Mouse (Mus musculus): ENCODE data around the gene Dtx2. TPM values are rescaled to one million over a fixed set of nuclear protein-coding genes. Genes with fewer than 3 reads are reported as not detected.
A peak's percentile ranks its signal among the peaks of the same experiment; 100 is the strongest.

Gene Dtx2
- polyA plus RNA-seq (2015; fragmentation: Nextera tagmentation; extraction: Ambion mirVana) = 31.0 and 34.8 TPM in 2 replicates

DNA sequence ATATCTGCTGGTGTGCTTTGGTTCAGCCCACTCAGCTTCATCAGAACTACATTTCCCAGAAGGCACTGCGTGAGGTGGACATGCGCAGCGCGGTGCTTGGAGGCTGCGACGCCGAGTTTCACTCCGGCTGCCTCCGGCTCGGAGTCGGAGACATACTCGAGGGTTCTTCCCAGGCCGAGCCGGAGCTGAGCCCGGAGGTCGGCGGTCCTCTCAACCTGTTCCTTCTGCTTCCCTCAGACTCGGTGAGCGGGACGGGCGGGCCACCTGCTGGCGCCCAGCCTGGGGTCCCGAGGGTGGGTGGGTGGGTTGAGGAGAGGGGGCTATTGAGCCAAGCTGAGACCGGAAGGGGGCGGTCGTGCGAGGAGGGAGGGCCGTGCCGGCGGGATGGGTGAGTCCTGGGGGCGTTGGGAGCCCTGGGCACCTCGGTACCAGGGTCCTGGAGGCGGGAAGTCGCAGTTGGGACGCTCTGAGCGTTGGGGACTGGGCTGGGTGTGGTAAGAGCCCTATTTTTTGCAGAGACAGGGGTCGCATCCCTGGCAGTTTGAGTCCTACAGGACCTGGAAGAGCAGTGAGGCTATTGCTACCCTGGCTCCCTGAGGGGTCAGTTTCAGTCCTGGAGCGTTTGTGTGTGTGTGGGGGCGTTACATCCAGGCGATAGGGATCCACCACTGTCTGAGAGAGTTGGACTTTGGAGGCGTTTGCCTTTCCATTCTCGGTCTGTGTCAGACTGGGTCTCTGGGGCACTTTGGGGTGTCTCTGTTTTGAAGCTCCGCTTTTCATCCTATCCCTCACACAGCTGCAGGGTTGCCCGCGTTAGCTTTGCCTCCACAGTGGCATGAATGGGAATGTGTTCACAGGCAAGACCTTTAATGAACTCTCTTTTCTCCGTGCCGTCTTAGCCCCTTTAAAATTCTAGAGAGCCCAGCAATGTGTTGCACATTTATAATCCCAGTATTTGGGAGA is at the start of gene Dtx2:
Dtx2 (plus strand) TSS at position 76 of the 963 bp plus-strand sequence.
- Histone ChIP-seq H3K9me3 (no peaks in the 10 kb centered on the region), H3K36me3 (peaks cover 37% of the 10 kb centered on the region), H3K4me3 (peak within 1 kb of the TSS; percentile 78), H3K27me3 (no peaks in the 10 kb centered on the region), H3K4me2 (peak within 1 kb of the TSS; percentile 82), H3K9ac (peak within 1 kb of the TSS; percentile 90), H3K4me1 (peaks cover 9% of the 10 kb centered on the region), H3K27ac (peak within 1 kb of the TSS; percentile 89)
- ATAC-seq (ENCODE audit: insufficient number of reproducible peaks, insufficient read depth, low FRiP score, low TSS enrichment, low read depth) = peak; percentile 89
- 1% methylated on average over 47 of the region's 47 CpGs for WGBS

GRCm38 (mm10) chr5:135945916-135946408 is 48.6 kb upstream of the Dtx2 start:
- peak; percentile 26; the same call in 1 of the 2 replicates for ATAC-seq (ENCODE audit: insufficient number of reproducible peaks, insufficient read depth, low FRiP score, low TSS enrichment, low read depth)
- 55% methylated on average over 10 of the region's 10 CpGs for WGBS
- Histone ChIP-seq H3K27me3 (no peaks in the 10 kb centered on the region), H3K9ac (peak overlapping the region; percentile 27; the same call in 1 of the 2 replicates), H3K9me3 (no peaks in the 10 kb centered on the region), H3K27ac (no peak overlapping the region), H3K4me1 (peaks cover 5% of the 10 kb centered on the region; the same call in 1 of the 2 replicates), H3K36me3 (no peaks in the 10 kb centered on the region), H3K4me2 (no peak overlapping the region), H3K4me3 (no peak overlapping the region)

DNA sequence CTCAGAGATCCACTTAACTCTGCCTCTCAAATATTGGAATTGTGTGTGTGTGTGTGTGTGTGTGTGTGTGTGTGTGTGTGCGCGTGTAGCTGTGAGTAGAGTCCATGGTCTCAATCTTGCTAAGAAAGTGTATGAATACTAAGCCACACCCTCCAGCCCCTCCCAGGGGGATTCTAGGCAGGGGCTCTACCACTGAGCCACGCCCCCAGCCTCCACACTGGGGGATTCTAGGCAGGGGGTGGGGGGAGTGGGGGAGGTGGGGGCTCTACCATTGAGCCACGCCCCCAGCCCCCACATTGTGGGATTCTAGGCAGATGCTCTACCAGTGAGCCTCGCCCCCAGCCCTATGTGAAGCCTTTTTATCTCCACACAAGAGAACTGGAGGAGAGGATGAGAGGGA is 48.0 kb upstream of the Dtx2 start:
- Histone ChIP-seq H3K27me3 (no peaks in the 10 kb centered on the region), H3K27ac (no peak overlapping the region), H3K9ac (no peak overlapping the region), H3K4me3 (no peak overlapping the region), H3K4me2 (no peak overlapping the region), H3K9me3 (no peaks in the 10 kb centered on the region), H3K4me1 (peaks cover 5% of the 10 kb centered on the region; the same call in 1 of the 2 replicates), H3K36me3 (no peaks in the 10 kb centered on the region)
- 71% methylated on average over 5 of the region's 5 CpGs for WGBS
- no peak for ATAC-seq (ENCODE audit: insufficient number of reproducible peaks, insufficient read depth, low FRiP score, low TSS enrichment, low read depth)

DNA sequence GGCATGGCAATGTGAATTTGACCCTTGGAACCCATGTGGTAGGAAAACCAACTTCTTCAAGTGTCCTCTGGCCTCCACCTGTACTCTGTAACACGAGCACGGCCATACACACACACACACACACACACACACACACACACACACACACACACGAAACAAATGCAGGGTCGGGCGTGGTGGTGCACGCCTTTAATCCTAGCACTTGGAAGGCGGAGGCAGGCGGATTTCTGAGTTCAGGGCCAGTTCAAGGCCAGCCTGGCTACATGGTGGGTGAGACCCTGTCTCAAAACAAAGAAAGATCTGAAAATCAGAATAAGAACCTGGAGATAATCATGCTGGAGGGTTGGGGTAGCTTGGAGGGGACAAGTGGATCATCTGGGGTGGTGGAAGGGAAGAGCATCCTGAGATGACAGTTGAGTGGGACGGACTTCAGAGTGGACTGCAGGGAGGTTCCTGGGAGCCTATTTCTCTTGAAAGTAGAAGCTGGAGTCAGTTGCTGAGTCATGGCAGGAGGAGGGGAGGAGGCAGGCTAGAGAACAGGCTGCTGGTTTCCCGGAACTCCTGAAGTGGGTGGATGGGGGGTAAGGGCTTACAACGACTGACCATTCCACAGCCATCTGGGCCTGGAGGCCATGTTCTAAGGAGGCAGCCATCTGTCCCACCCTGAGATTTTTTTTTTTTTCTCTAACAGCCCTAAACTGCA is 43.7 kb upstream of the Dtx2 start:
- WGBS = 81% methylated on average over 11 of the region's 11 CpGs
- Histone ChIP-seq H3K36me3 (no peaks in the 10 kb centered on the region), H3K27me3 (no peaks in the 10 kb centered on the region), H3K9ac (no peak overlapping the region), H3K4me3 (no peak overlapping the region), H3K9me3 (no peaks in the 10 kb centered on the region), H3K4me1 (peaks cover 5% of the 10 kb centered on the region; the same call in 1 of the 2 replicates), H3K4me2 (no peak overlapping the region), H3K27ac (no peak overlapping the region)
- no peak for ATAC-seq (ENCODE audit: insufficient number of reproducible peaks, insufficient read depth, low FRiP score, low TSS enrichment, low read depth)

- H3K27me3 ChIP-seq = no peaks in the 10 kb centered on the region
- H3K4me2 ChIP-seq = no peak overlapping the region
- WGBS = 94% methylated on average over 2 of the region's 2 CpGs
- no peak overlapping the region for H3K27ac ChIP-seq
- ATAC-seq (ENCODE audit: insufficient number of reproducible peaks, insufficient read depth, low FRiP score, low TSS enrichment, low read depth) = no peak
- H3K9me3 ChIP-seq = no peaks in the 10 kb centered on the region
- H3K9ac ChIP-seq = no peak overlapping the region
- H3K36me3 ChIP-seq = no peaks in the 10 kb centered on the region
- no peak overlapping the region for H3K4me3 ChIP-seq
- H3K4me1 ChIP-seq = 0 out of 2 replicates have a peak, but pooled peaks cover under 1% of the 10 kb centered on the region
These were observed 42.9 kb upstream of the Dtx2 start for GRCm38 (mm10) chr5:135951660-135952059.

DNA sequence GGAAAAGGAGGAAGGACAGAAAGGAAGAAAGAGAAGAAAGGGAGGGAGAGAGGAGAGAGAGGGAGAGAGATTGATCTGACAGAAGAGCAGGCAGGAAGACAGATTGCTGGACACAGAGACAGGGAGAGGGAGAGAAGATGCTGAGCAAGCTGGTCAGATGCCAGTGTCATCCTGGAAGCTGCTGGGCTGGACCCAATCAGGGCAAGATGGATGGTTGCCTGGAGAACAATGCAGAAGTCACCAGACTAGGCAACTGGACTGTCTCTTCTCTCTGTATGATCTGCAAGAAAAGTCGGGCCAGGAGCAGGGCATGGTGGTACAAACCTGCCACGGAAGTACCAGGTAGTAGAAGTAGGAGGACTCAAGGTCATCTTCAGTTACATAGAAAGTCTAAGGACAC is 41.8 kb upstream of the Dtx2 start:
- no peak overlapping the region for H3K4me2 ChIP-seq
- H3K4me1 ChIP-seq = peaks cover 4% of the 10 kb centered on the region; the same call in 1 of the 2 replicates
- H3K9me3 ChIP-seq = no peaks in the 10 kb centered on the region
- ATAC-seq (ENCODE audit: insufficient number of reproducible peaks, insufficient read depth, low FRiP score, low TSS enrichment, low read depth) = no peak
- WGBS = 96% methylated on average over 2 of the region's 2 CpGs
- H3K36me3 ChIP-seq = no peaks in the 10 kb centered on the region
- no peak overlapping the region for H3K4me3 ChIP-seq
- H3K27me3 ChIP-seq = no peaks in the 10 kb centered on the region
- no peak overlapping the region for H3K9ac ChIP-seq
- no peak overlapping the region for H3K27ac ChIP-seq

GRCm38 (mm10) chr5:135956300-135957206 is 38.0 kb upstream of the Dtx2 start:
- ATAC-seq (ENCODE audit: insufficient number of reproducible peaks, insufficient read depth, low FRiP score, low TSS enrichment, low read depth) = no peak
- Histone ChIP-seq H3K27ac (peak overlapping the region; percentile 83), H3K36me3 (no peaks in the 10 kb centered on the region), H3K4me1 (peaks cover 16% of the 10 kb centered on the region), H3K4me3 (no peak overlapping the region), H3K9me3 (no peaks in the 10 kb centered on the region), H3K4me2 (peak overlapping the region; percentile 48), H3K27me3 (no peaks in the 10 kb centered on the region), H3K9ac (no peak overlapping the region)
- 87% methylated on average over 9 of the region's 9 CpGs for WGBS

DNA sequence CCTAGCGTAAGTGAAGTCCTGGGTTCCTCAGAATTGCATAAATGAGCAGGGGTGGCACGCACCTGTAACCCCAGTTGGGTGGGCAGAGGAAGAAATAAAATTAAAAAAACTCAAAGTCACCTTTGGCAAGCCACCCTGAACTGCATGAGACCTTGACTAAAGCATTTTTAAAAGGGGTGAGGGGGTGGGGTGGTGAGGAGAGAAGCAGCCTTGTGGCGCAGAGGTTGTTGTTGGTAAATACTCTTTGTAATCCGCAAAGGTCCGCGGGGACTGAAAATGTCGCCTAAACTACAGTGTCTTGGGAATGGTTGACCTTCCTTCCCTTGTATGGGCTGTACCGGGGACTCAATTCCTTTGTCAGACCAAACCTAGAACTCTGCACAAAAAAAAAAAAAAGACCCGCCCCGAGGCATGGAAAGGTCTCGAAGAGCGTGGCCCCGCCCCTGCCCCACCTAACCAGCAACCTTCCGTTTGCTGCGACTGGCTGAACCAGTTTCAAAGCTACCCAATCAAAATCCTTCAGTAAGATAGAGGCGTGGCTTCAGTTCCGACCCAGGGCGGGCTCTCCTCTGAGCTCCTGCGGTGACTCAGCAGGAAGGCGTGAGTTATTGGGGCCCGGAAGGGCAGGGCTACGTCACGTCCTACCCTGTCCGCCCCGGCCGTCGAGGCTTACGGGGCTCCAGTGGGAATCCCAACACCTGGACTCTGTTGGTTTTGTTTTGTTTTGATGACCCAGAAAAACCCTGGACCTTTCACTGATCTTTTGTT is 37.2 kb upstream of the Dtx2 start:
- no peaks in the 10 kb centered on the region for H3K9me3 ChIP-seq
- ATAC-seq (ENCODE audit: insufficient number of reproducible peaks, insufficient read depth, low FRiP score, low TSS enrichment, low read depth) = peak; percentile 83
- 8% methylated on average over 28 of the region's 28 CpGs for WGBS
- peak overlapping the region; percentile 60 for H3K9ac ChIP-seq
- peak overlapping the region; percentile 48 for H3K4me2 ChIP-seq
- peak overlapping the region; percentile 44 for H3K4me3 ChIP-seq
- no peaks in the 10 kb centered on the region for H3K27me3 ChIP-seq
- H3K4me1 ChIP-seq = peaks cover 20% of the 10 kb centered on the region
- H3K27ac ChIP-seq = peak overlapping the region; percentile 85
- H3K36me3 ChIP-seq = no peaks in the 10 kb centered on the region

GRCm38 (mm10) chr5:135958367-135958766 is 36.2 kb upstream of the Dtx2 start:
- ATAC-seq (ENCODE audit: insufficient number of reproducible peaks, insufficient read depth, low FRiP score, low TSS enrichment, low read depth) = no peak
- 88% methylated on average over 4 of the region's 4 CpGs for WGBS
- Histone ChIP-seq H3K4me2 (peak overlapping the region; percentile 48), H3K36me3 (no peaks in the 10 kb centered on the region), H3K4me1 (peaks cover 24% of the 10 kb centered on the region), H3K9ac (no peak overlapping the region), H3K27me3 (no peaks in the 10 kb centered on the region), H3K9me3 (no peaks in the 10 kb centered on the region), H3K27ac (peak overlapping the region; percentile 85), H3K4me3 (no peak overlapping the region)

GRCm38 (mm10) chr5:135959911-135960310 is 34.7 kb upstream of the Dtx2 start:
- no peaks in the 10 kb centered on the region for H3K36me3 ChIP-seq
- H3K4me3 ChIP-seq = no peak overlapping the region
- WGBS = 90% methylated on average over 7 of the region's 7 CpGs
- no peak overlapping the region for H3K27ac ChIP-seq
- no peak overlapping the region for H3K9ac ChIP-seq
- H3K4me1 ChIP-seq = peaks cover 24% of the 10 kb centered on the region
- no peak overlapping the region for H3K4me2 ChIP-seq
- H3K9me3 ChIP-seq = no peaks in the 10 kb centered on the region
- H3K27me3 ChIP-seq = 0 out of 2 replicates have a peak, but pooled peaks cover 4% of the 10 kb centered on the region
- no peak for ATAC-seq (ENCODE audit: insufficient number of reproducible peaks, insufficient read depth, low FRiP score, low TSS enrichment, low read depth)
